Mouse (Mus musculus): ENCODE results near the gene Cnr1.

The Cnr1 gene

GRCm38 (mm10) chr4:33924234-33924888 lies at the start of gene Cnr1:
Gene Cnr1 (plus strand): TSS chr4:33924593.
- DNase-seq (ENCODE audit: low spot score) = peak; percentile 79

GRCm38 (mm10) chr4:33879944-33880343 lies 44.4 kb upstream of the Cnr1 start:
- no peak for DNase-seq (ENCODE audit: low spot score)

GRCm38 (mm10) chr4:33886026-33886425 lies 38.4 kb upstream of the Cnr1 start:
- DNase-seq (ENCODE audit: low spot score) = no peak

- no peak for DNase-seq (ENCODE audit: low spot score)
Observed at GRCm38 (mm10) chr4:33889976-33890375, 34.4 kb upstream of the Cnr1 start.

- no peak for DNase-seq (ENCODE audit: low spot score)
Observed at GRCm38 (mm10) chr4:33892178-33892869, 32.1 kb upstream of the Cnr1 start.

- DNase-seq (ENCODE audit: low spot score) = no peak
Observed at GRCm38 (mm10) chr4:33893841-33894240, 30.6 kb upstream of the Cnr1 start.

- DNase-seq (ENCODE audit: low spot score) = no peak
Observed at GRCm38 (mm10) chr4:33895046-33895445, 29.3 kb upstream of the Cnr1 start.

GRCm38 (mm10) chr4:33895491-33895890 lies 28.9 kb upstream of the Cnr1 start:
- no peak for DNase-seq (ENCODE audit: low spot score)

- DNase-seq (ENCODE audit: low spot score) = no peak
Observed at GRCm38 (mm10) chr4:33901659-33902058, 22.7 kb upstream of the Cnr1 start.

GRCm38 (mm10) chr4:33903812-33904340 lies 20.5 kb upstream of the Cnr1 start:
- no peak for DNase-seq (ENCODE audit: low spot score)

GRCm38 (mm10) chr4:33904826-33905225 lies 19.6 kb upstream of the Cnr1 start:
- DNase-seq (ENCODE audit: low spot score) = no peak

- DNase-seq (ENCODE audit: low spot score) = no peak
Observed at GRCm38 (mm10) chr4:33908786-33909185, 15.6 kb upstream of the Cnr1 start.

- no peak for DNase-seq (ENCODE audit: low spot score)
Observed at GRCm38 (mm10) chr4:33915730-33916129, 8.7 kb upstream of the Cnr1 start.

GRCm38 (mm10) chr4:33920807-33921206 lies 3.6 kb upstream of the Cnr1 start:
- no peak for DNase-seq (ENCODE audit: low spot score)

- DNase-seq (ENCODE audit: low spot score) = peak; percentile 10
Observed at GRCm38 (mm10) chr4:33923151-33923760, 1.1 kb upstream of the Cnr1 start.

- no peak for DNase-seq (ENCODE audit: low spot score)
Observed at GRCm38 (mm10) chr4:33923761-33924233, 596 bp upstream of the Cnr1 start.

GRCm38 (mm10) chr4:33924889-33925245 lies 474 bp downstream of the Cnr1 start:
- no peak for DNase-seq (ENCODE audit: low spot score)

GRCm38 (mm10) chr4:33925489-33925888 lies 1.1 kb downstream of the Cnr1 start:
- no peak for DNase-seq (ENCODE audit: low spot score)

GRCm38 (mm10) chr4:33926010-33926409 lies 1.6 kb downstream of the Cnr1 start:
- DNase-seq (ENCODE audit: low spot score) = no peak

- no peak for DNase-seq (ENCODE audit: low spot score)
Observed at GRCm38 (mm10) chr4:33926730-33927263, 2.4 kb downstream of the Cnr1 start.

- no peak for DNase-seq (ENCODE audit: low spot score)
Observed at GRCm38 (mm10) chr4:33927644-33928043, 3.3 kb downstream of the Cnr1 start.

GRCm38 (mm10) chr4:33928450-33928849 lies 4.1 kb downstream of the Cnr1 start:
- no peak for DNase-seq (ENCODE audit: low spot score)

GRCm38 (mm10) chr4:33931347-33931746 lies 7.0 kb downstream of the Cnr1 start:
- DNase-seq (ENCODE audit: low spot score) = no peak

All from yolk sac, embryonic 10.5 days (tissue).